Mouse (Mus musculus) heart, embryonic 14.5 days (tissue): ENCODE data around the gene Mapkapk2. TPM values are rescaled to one million over a fixed set of nuclear protein-coding genes. Genes with fewer than 3 reads are reported as not detected.

Experiments
- ATAC-seq: fragments of 200-750 bp; cut with Nextera tagmentation; 2 replicates; pipeline ENCODE4 v1.8.0; 2017; ENCODE audit warnings: low read depth, moderate TSS enrichment; ENCODE audit not compliant: insufficient number of reproducible peaks, insufficient read depth, low FRiP score
- H3K27ac ChIP-seq, 2 experiments: fragments of 200-500 bp in 1 of 2; fragments of 300-500 bp in 1 of 2; sonication (generic) in 1 of 2; replicated peaks in 1 of 2; 2 replicates each; pipeline ENCODE4 v1.5.1; 2012 to 2014; ENCODE audit warnings: low read depth in 2 of 2, low read length in 2 of 2, control low read depth in 1 of 2, mild to moderate bottlenecking in 1 of 2, mixed read lengths in 1 of 2; ENCODE audit not compliant: control insufficient read depth in 1 of 2, insufficient read depth in 1 of 2
- H3K27me3 ChIP-seq: fragments of 300-500 bp; sonication (generic); 2 replicates; pipeline ENCODE4 v1.6.1; 2014; ENCODE audit warnings: mild to moderate bottlenecking, low read length, control low read depth; ENCODE audit not compliant: control insufficient read depth, insufficient read depth
- H3K36me3 ChIP-seq: fragments of 300-500 bp; sonication (generic); 2 replicates; pipeline ENCODE4 v1.6.1; 2014; ENCODE audit warnings: mild to moderate bottlenecking, control low read depth, low read length, mixed read lengths; ENCODE audit not compliant: control insufficient read depth, insufficient read depth
- H3K4me1 ChIP-seq, 2 experiments: fragments of 200-500 bp in 1 of 2; fragments of 300-500 bp in 1 of 2; sonication (generic) in 1 of 2; 2 replicates each; pipeline ENCODE4 v1.6.1; 2012 to 2014; ENCODE audit warnings: low read length in 2 of 2, control low read depth in 1 of 2, mixed read lengths in 1 of 2; ENCODE audit not compliant: control insufficient read depth in 2 of 2, insufficient read depth in 2 of 2
- H3K4me2 ChIP-seq: fragments of 300-500 bp; sonication (generic); 2 replicates; pipeline ENCODE4 v1.6.1; 2014; ENCODE audit warnings: mild to moderate bottlenecking, low read length
- H3K4me3 ChIP-seq, 2 experiments: fragments of 200-500 bp in 1 of 2; fragments of 300-500 bp in 1 of 2; sonication (generic) in 1 of 2; 2 replicates each; pipeline ENCODE4 v1.5.1; 2012 to 2014; ENCODE audit warnings: low read length in 2 of 2, mild to moderate bottlenecking in 2 of 2, control low read depth in 1 of 2, low read depth in 1 of 2, moderate library complexity in 1 of 2; ENCODE audit not compliant: control insufficient read depth in 1 of 2, insufficient read depth in 1 of 2
- H3K9ac ChIP-seq: fragments of 300-500 bp; sonication (generic); 2 replicates; pipeline ENCODE4 v1.6.1; 2014; ENCODE audit warnings: mild to moderate bottlenecking, low read length
- H3K9me3 ChIP-seq: fragments of 300-500 bp; sonication (generic); 2 replicates; pipeline ENCODE4 v1.6.1; 2016; ENCODE audit warnings: low read length, control low read depth; ENCODE audit not compliant: control insufficient read depth
- WGBS: fragments of 180-500 bp; shearing (Covaris S2); extraction: QIAGEN DNeasy Blood & Tissue Kit; methylation state at CpG from one replicate; pipeline ENCODE4 v1.1.7; 2014; 5-methylcytosine and 5-hydroxymethylcytosine counted together
- polyA plus RNA-seq: library from polyadenylated mRNA; unstranded; fragments of >200 nt; fragmentation: Nextera tagmentation; extraction: Ambion mirVana; gene quantifications from 2 replicates; pipeline ENCODE4 v1.2.1, GENCODE M21; 2014

Gene Mapkapk2
- polyA plus RNA-seq, 1 experiment from 2014 or later: 96.1 TPM

DNA sequence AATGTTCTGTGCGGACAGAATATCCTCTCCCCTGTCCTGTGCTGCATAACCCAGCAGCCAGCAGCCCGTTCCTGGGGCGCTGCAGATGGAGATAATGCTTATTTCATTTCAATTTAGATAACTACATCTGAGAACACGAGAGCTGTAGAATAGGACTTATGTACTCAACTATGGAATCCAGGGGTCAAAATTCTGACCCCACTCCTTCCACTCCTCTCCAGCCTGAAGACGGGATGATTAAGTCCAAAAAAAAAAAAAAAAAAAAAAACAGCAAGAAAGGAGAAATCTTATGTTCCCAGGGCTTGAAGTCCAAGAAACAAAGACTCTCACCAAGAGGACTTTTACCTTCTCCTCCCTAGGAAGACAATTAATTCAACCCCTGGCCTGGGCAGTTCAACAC lies 14.5 kb downstream of the Mapkapk2 start:
- Histone ChIP-seq H3K4me2 (no peak overlapping the region), H3K27me3 (no peaks in the 10 kb centered on the region), H3K27ac (peak overlapping the region in 1 of 2 experiments; percentile 39; a peak in 1 of 4 replicates), H3K36me3 (no peaks in the 10 kb centered on the region), H3K9me3 (no peaks in the 10 kb centered on the region), H3K4me3 (no peak overlapping the region), H3K4me1 (peaks cover 62 to 99% of the 10 kb centered on the region in 2 experiments), H3K9ac (no peak overlapping the region)
- 37% methylated on average over 5 of the region's 5 CpGs for WGBS
- no peak for ATAC-seq

- Histone ChIP-seq H3K4me3 (no peak overlapping the region), H3K27ac (peak overlapping the region in 1 of 2 experiments; percentile 62; a peak in 1 of 4 replicates), H3K4me1 (peaks cover 60 to 98% of the 10 kb centered on the region in 2 experiments), H3K9ac (no peak overlapping the region; the same call in 1 of the 2 replicates), H3K36me3 (no peaks in the 10 kb centered on the region), H3K27me3 (no peaks in the 10 kb centered on the region), H3K4me2 (no peak overlapping the region), H3K9me3 (no peaks in the 10 kb centered on the region)
- no peak for ATAC-seq
- WGBS: 58% methylated on average over 1 of the region's 1 CpGs
Measured at GRCm38 (mm10) chr1:131080686-131081085, 16.9 kb downstream of the Mapkapk2 start.

DNA sequence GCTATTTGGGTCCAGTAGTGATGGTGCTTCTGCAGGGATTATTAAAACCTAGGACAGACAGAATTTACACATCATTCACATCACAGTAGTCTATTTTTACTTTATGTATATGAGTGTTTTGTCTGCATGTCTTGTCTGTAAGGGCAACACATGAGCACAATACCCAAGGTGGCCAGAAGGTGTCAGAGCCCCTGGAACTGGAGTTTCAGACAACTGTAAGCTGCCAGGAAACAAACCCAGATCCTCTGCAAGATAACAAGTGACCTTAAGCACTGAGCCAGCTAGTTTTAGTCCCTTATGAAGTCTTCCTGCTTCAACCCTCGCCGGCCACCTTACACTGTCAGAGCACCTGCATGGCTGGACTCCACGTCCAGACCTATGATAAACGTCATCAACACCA lies 17.9 kb downstream of the Mapkapk2 start:
- Histone ChIP-seq H3K9me3 (no peaks in the 10 kb centered on the region), H3K4me2 (no peak overlapping the region), H3K27ac (no peak overlapping the region), H3K4me3 (no peak overlapping the region), H3K36me3 (no peaks in the 10 kb centered on the region), H3K4me1 (peaks cover 65 to 98% of the 10 kb centered on the region in 2 experiments), H3K27me3 (no peaks in the 10 kb centered on the region), H3K9ac (no peak overlapping the region)
- 60% methylated on average over 4 of the region's 4 CpGs for WGBS
- ATAC-seq: no peak

GRCm38 (mm10) chr1:131078761-131079330 lies 18.8 kb downstream of the Mapkapk2 start:
- Histone ChIP-seq H3K4me2 (no peak overlapping the region), H3K9ac (peak overlapping the region; percentile 51), H3K4me1 (peaks cover 65 to 98% of the 10 kb centered on the region in 2 experiments), H3K27me3 (no peaks in the 10 kb centered on the region), H3K9me3 (no peaks in the 10 kb centered on the region), H3K4me3 (no peak overlapping the region), H3K36me3 (no peaks in the 10 kb centered on the region), H3K27ac (peak overlapping the region; percentile 30 to 53; a peak in 3 of 4 replicates)
- no peak for ATAC-seq
- WGBS: 51% methylated on average over 3 of the region's 3 CpGs

- Histone ChIP-seq H3K4me1 (peaks cover 54 to 92% of the 10 kb centered on the region in 2 experiments), H3K27me3 (no peaks in the 10 kb centered on the region), H3K36me3 (no peaks in the 10 kb centered on the region), H3K9me3 (no peaks in the 10 kb centered on the region), H3K9ac (no peak overlapping the region), H3K27ac (peak overlapping the region in 1 of 2 experiments; percentile 27; a peak in 2 of 4 replicates), H3K4me3 (no peak overlapping the region), H3K4me2 (peak overlapping the region; percentile 34; the same call in 1 of the 2 replicates)
- WGBS: 76% methylated on average over 7 of the region's 7 CpGs
- no peak for ATAC-seq
Measured at GRCm38 (mm10) chr1:131075098-131075791, 22.4 kb downstream of the Mapkapk2 start.

DNA sequence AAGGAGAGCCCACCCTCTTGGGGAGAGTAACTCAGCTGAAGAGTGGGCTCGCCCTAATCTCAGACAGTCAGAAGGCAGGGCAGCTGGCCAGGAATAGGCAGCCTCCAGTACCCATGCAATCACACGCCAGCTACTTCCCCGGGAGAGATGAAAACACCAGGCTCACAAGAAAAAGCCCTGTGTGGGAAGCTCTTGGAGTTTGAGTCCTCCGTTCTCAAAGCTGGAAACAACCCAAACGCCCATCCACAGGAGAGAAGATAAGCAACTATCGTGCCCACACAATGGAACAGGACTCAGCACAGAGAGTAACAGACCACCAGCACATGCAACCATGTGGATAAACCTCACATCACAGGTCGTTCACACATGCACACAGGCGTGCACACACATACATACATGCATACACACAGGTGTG lies 23.1 kb downstream of the Mapkapk2 start:
- Histone ChIP-seq H3K27ac (peak overlapping the region; percentile 75 to 77), H3K4me2 (peak overlapping the region; percentile 34), H3K27me3 (no peaks in the 10 kb centered on the region), H3K4me1 (peaks cover 49 to 86% of the 10 kb centered on the region in 2 experiments), H3K4me3 (no peak overlapping the region), H3K36me3 (no peaks in the 10 kb centered on the region), H3K9me3 (no peaks in the 10 kb centered on the region), H3K9ac (no peak overlapping the region)
- ATAC-seq: peak; percentile 62
- 21% methylated on average over 8 of the region's 8 CpGs for WGBS

GRCm38 (mm10) chr1:131072376-131072990 lies 25.1 kb downstream of the Mapkapk2 start:
- peaks cover 45 to 73% of the 10 kb centered on the region in 2 experiments for H3K4me1 ChIP-seq
- no peak overlapping the region for H3K9ac ChIP-seq
- no peak overlapping the region for H3K4me2 ChIP-seq
- H3K27ac ChIP-seq: no peak overlapping the region
- no peak for ATAC-seq
- H3K9me3 ChIP-seq: no peaks in the 10 kb centered on the region
- no peak overlapping the region for H3K4me3 ChIP-seq
- no peaks in the 10 kb centered on the region for H3K27me3 ChIP-seq
- WGBS: 70% methylated on average over 7 of the region's 7 CpGs
- H3K36me3 ChIP-seq: peaks cover 11% of the 10 kb centered on the region; the same call in 1 of the 2 replicates
